Mouse (Mus musculus): ENCODE data around the gene B4galt5.
"Not testable (repeated sequence)": the region's sequence is repeated elsewhere in the genome, so short reads cannot be mapped to it uniquely, and the experiment has no call there.

The B4galt5 gene

DNA sequence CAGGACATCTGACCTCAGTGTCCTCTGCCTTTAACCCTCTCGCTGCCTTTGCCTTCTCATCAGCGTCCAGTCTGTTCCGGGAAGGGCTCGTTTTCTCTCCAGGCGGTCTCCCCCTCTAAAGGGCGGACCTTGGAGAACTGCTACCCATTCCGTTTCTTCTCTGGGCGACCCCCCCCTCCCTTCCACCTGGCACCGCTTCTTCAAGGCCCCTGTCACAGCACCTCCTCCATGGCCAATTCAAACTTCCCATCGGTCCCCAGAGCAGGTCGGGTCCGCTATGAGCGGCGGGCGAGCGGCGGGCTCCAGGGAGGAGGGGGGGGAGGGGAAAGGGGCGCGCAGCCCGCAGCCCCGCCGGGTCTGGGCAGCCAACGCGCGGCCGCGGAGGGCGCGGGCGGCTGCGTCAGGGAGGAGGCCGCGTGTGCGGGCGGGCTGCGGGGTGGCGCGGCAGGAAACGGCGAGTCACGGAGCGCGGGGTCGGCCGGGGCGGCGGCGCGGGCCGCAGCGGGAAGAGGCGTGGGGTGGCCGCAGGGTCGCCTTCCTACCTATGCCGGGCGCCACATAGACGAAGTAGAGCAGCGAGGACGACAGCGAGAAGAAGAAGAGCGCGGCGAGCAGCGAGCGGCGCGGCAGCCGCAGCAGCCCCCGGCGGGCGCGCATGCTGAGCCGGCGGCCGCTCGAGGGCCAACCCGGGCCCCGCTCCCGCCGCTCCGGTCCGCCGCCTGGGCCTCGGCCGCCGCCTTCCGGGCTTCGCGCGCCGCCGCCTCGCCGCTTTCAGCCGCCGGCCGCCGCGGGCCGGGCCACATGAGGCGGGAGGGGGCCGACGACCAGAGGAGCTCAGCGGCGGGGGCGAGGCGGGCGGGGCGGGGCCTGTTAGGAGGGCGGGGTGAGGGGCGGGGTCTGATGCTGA, at the start of gene B4galt5:
Gene B4galt5 (minus strand): TSS at position 808 of the 907 bp plus-strand sequence.
- DNase-seq (ENCODE audit: low spot score) = peak; percentile 61

GRCm38 (mm10) chr2:167396420-167396819, 47.4 kb upstream of the B4galt5 start:
- not testable (repeated sequence) for DNase-seq (ENCODE audit: low spot score)

DNA sequence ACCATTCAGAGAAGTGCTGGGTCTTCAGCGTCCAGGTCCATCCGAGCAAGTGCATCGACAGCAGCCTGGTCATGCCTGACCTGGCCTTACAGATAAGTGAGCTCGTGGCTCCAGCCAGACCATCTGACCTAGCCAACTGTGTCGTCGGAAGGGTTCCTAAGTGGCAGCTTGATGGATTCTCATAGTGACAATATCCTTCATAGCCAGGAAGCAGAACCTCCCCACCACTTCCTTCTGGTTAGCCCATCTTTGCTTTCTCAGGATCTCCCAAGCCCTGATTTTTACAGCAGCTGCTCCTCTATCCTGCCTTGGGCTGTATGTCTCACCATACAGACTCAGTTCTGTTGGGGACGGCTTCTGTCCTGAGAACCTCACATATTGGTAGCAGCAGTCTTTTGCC, 45.4 kb upstream of the B4galt5 start:
- no peak for DNase-seq (ENCODE audit: low spot score)

- no peak for DNase-seq (ENCODE audit: low spot score)
Measured at GRCm38 (mm10) chr2:167386998-167387397, 38.0 kb upstream of the B4galt5 start.

- DNase-seq (ENCODE audit: low spot score) = no peak
Measured at GRCm38 (mm10) chr2:167386456-167386855, 37.5 kb upstream of the B4galt5 start.

DNA sequence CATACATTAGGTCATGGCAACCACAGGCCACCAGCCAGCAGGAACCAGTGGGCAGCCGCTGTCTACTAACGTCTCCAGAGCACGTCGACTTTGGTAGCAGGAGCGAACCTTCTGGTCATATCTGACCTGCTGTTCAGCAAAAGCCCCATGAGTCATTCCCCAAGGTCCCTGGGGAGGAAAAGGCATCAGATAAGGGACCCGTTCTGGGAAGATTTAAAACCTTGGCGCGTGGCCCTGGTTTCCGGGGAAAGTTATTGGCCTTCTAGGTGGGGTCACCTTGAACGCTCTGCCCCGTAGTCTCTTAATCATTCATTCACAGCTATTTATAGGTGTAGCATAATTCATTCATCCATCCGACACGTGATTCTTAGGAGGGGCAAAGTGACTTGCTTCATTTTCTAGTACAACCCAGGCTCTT, 34.7 kb upstream of the B4galt5 start:
- no peak for DNase-seq (ENCODE audit: low spot score)

GRCm38 (mm10) chr2:167382389-167382788, 33.4 kb upstream of the B4galt5 start:
- no peak for DNase-seq (ENCODE audit: low spot score)

DNA sequence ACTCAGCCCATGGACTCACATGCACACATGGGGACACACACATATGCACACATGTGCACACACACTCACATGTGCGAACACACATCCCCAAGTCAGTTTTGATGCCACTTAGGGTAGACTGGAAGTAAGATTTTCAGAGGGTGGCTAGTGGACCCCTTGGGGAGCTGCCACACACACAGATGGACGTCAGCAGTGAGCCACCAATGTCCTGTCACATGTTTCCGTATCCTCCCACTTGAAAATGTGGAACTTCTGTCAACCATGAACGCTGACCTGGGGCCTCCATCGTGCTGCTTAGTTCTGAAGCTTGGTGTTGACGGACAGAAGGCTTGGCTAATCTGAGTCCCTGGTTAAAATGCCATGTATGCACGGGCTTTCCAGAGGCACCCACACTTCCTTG, 32.6 kb upstream of the B4galt5 start:
- no peak for DNase-seq (ENCODE audit: low spot score)

- no peak for DNase-seq (ENCODE audit: low spot score)
Measured at GRCm38 (mm10) chr2:167380615-167381285, 31.8 kb upstream of the B4galt5 start.

- no peak for DNase-seq (ENCODE audit: low spot score)
Measured at GRCm38 (mm10) chr2:167378972-167379371, 30.0 kb upstream of the B4galt5 start.

GRCm38 (mm10) chr2:167377697-167378096, 28.7 kb upstream of the B4galt5 start:
- DNase-seq (ENCODE audit: low spot score) = no peak

DNA sequence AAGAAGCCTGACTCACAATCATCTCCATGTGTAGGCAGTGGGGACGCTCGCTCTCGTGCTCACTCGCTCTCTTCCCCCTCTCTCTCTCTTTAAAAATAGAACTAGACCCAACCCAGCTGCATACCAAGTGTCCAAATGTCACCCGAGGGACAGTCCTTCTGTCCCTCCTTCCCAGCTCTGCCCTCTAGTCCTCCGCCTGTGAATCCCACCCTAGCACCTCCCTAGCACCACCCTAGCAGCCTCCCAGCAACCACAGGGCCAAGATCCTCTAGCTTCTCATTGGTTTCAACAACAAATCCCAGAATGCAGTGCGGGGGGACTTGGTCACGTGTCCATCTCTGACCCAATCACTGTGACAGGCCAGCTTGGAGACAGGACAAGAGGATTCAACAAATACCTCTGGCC, 27.2 kb upstream of the B4galt5 start:
- peak; percentile 24 for DNase-seq (ENCODE audit: low spot score)

GRCm38 (mm10) chr2:167375688-167376087, 26.7 kb upstream of the B4galt5 start:
- no peak for DNase-seq (ENCODE audit: low spot score)

DNA sequence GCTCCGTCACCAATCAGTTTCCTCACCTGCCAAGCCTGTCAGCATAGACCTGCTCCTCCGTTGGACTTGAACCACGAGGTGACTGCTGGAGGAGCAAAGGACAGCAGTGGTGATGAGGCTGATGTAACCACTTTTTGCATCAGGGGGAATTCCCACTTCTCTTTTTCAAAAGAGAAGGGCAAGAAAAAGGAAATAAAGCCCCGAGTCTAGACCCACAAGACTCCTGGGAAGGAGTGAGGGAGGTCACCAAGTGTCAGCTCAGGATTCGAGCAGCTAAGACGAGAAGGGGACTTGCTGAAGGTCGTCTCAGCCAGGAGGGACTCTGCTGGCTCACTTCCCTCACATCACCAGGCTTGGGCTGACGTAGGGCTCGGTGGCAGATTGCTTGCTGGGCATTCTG, 26.2 kb upstream of the B4galt5 start:
- no peak for DNase-seq (ENCODE audit: low spot score)

DNA sequence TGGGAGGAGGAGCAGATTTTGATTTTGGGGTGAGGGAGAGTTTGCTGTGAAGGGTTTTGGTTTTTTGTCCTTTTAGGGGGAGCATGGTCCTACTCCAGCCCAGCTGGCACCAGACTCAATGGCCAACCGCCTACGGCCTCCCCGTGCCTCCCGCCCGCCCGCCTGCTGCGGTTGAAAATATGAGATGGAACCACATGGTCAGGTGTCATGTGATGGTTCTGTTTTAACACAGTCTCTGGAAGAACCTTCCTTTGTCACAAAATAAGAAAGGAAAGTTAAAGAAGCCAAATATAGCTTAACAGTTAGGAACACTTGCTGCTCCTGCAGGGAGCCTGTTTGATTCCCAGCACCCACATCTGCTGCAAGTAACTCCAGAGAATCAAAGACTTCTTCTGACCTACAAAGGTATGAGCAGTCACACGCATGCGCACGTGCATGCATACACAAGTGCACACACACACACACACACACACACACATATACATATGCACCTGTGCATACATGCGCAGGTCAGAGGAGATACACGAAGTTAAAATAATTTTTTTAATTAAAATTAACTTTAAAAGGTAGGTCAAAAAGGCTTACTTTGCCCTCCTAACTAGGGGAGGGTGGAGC, 25.3 kb upstream of the B4galt5 start:
- no peak for DNase-seq (ENCODE audit: low spot score)

- DNase-seq (ENCODE audit: low spot score) = no peak
Measured at GRCm38 (mm10) chr2:167373266-167373665, 24.3 kb upstream of the B4galt5 start.

DNA sequence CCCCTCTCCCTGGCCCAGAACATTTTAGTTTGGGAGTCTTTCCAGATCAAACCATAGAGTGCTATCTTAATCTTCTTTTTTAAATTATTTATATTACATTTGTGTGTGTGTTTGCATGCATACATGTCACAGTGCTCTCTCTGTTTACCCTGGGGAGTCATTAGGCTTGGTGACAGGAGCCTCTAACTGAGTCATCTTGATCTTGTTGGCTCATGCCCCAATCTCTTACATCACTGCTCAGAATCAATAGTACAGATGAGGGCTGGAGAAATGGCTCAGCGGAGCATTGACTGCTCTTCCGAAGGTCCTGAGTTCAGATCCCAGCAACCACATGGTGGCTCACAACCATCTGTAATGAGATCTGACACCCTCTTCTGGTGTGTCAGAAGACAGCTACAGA, 22.5 kb upstream of the B4galt5 start:
- no peak for DNase-seq (ENCODE audit: low spot score)

GRCm38 (mm10) chr2:167368328-167368727, 19.3 kb upstream of the B4galt5 start:
- DNase-seq (ENCODE audit: low spot score) = no peak

- DNase-seq (ENCODE audit: low spot score) = no peak
Measured at GRCm38 (mm10) chr2:167367777-167368281, 18.8 kb upstream of the B4galt5 start.

DNA sequence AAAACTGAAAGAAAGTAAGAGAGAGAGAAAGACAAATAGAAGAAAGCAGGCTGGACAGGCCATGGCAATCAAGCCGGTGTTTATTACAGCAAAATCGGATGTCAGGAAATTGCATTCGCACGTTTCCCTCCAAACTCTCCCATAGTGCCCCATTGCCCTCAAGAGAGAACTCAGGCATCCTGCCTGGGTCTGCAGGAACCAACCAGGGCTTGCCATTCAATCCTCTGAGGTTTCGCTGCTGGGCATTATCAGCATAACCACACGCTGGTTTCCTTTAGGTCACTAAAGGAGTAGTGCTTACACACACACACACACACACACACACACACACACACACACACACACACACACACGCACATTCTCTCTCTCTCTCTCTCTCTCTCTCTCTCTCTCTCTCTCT, 18.3 kb upstream of the B4galt5 start:
- DNase-seq (ENCODE audit: low spot score) = no peak

GRCm38 (mm10) chr2:167365063-167365462, 16.1 kb upstream of the B4galt5 start:
- no peak for DNase-seq (ENCODE audit: low spot score)

DNA sequence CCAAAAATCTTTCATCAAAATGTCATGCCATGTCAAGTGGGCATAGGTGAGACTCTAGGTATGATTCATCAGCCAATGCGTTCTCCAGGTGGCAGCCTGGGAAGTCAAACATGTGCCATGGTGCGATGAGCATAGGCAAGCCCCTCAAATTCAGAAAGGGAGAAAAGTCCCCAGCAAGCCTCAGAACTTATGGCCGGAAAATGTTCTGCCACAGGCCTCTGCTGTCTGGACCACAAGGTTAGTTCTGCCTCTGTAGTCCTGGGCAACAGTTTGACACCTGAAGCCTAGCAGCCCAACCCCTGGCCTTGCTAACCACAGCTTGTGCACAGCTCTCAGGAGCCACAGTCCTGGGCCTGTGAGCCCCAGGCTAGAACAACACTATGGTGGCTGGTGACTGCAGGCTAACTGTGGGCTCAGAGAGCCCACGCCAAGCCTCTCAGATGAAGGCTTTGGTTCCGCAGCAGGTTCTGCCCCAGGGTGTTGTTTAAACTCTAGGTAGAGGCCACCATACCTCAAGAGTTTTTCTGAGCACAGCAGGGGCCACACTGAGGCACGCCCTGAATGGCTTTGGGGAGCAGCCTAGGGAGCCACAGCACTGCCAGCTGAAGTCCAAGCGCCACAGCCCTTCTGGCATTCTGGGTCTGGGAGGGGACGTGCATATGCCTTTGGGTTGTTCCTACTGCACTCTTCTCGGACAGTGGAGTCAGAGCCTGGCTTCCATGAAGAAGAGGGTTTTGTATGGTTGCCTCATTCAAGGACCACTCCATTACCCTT, 14.5 kb upstream of the B4galt5 start:
- DNase-seq (ENCODE audit: low spot score) = no peak

All from embryo, embryonic 10.5 days (tissue).